Mouse (Mus musculus) embryonic facial prominence, embryonic 10.5 days (tissue): ENCODE results near the gene Vgll2. TPM values are rescaled to one million over a fixed set of nuclear protein-coding genes. Genes with fewer than 3 reads are reported as not detected.

Experiments used
- DNase-seq: peaks from one replicate; pipeline ENCODE4 v3.0.0-alpha.2; 2017; ENCODE audit warnings: low spot score
- H3K27ac ChIP-seq: fragments of 300-500 bp; sonication (generic); replicated peaks from 2 replicates; pipeline ENCODE4 v1.5.1; 2016; ENCODE audit warnings: mild to moderate bottlenecking
- H3K27me3 ChIP-seq: fragments of 300-500 bp; sonication (generic); replicated peaks from 2 replicates; pipeline ENCODE4 v1.6.1; 2016; ENCODE audit warnings: low read depth, mild to moderate bottlenecking; ENCODE audit not compliant: poor library complexity, severe bottlenecking
- H3K36me3 ChIP-seq: fragments of 300-500 bp; sonication (generic); replicated peaks from 2 replicates; pipeline ENCODE4 v1.6.1; 2016; ENCODE audit warnings: mild to moderate bottlenecking, moderate library complexity
- H3K4me1 ChIP-seq: fragments of 300-500 bp; sonication (generic); 2 replicates; pipeline ENCODE4 v1.6.1; 2016
- H3K4me3 ChIP-seq: fragments of 300-500 bp; sonication (generic); 2 replicates; pipeline ENCODE4 v1.5.1; 2016; ENCODE audit warnings: mild to moderate bottlenecking, moderate library complexity
- H3K9me3 ChIP-seq: fragments of 300-500 bp; sonication (generic); 2 replicates; pipeline ENCODE4 v1.6.1; 2016; ENCODE audit warnings: mild to moderate bottlenecking
- WGBS: fragments of 180-500 bp; shearing (Covaris S2); methylation state at CpG from one replicate; pipeline ENCODE4 v1.1.7; 2016; 5-methylcytosine and 5-hydroxymethylcytosine counted together
- microRNA-seq: library from miRNA; unstranded; fragments of <30 nt; microRNA quantifications from one replicate; pipeline ENCODE4, GENCODE M21; 2017
- polyA plus RNA-seq: library from polyadenylated mRNA; unstranded; fragments of >200 nt; fragmentation: Nextera tagmentation; extraction: Ambion mirVana; gene quantifications from 2 replicates; pipeline ENCODE4 v1.2.1, GENCODE M21; 2016

The Vgll2 gene
- polyA plus RNA-seq, 1 experiment from 2014 or later = 12.8 TPM

DNA sequence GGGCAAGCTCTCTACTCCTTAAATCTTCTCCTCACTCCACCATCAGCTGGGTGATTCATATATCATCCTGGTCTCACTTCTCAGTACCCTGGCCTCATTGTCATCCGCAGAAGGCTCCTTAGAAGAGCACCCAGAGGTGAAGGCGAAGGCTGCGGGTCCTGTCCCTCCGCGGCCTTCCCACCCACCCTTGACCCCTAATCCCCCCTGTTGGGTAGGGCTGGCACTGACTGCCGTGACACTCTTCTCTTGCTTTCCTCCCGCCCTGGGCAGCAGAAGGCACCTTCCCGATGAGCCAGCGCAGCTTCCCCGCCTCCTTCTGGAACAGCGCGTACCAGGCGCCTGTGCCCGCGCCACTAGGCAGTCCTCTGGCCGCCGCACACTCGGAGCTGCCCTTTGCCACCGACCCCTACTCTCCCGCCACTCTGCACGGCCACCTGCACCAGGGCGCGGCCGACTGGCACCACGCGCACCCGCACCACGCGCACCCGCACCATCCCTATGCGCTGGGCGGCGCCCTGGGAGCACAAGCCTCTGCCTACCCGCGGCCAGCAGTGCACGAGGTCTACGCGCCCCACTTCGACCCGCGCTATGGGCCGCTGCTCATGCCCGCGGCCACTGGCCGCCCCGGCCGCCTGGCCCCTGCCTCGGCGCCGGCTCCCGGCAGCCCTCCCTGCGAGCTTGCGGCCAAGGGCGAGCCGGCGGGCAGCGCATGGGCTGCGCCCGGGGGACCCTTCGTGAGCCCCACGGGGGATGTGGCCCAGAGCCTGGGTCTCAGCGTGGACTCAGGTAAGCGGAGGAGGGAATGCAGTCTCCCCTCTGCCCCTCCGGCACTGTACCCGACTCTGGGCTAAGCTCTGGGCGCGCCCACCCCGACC, 5.1 kb downstream of the Vgll2 start:
- peak overlapping the region; percentile 57 for H3K4me3 ChIP-seq
- WGBS = 1% methylated on average over 68 of the region's 68 CpGs
- H3K9me3 ChIP-seq = no peaks in the 10 kb centered on the region
- peaks cover 23% of the 10 kb centered on the region for H3K4me1 ChIP-seq
- peaks cover 100% of the 10 kb centered on the region for H3K27me3 ChIP-seq
- peak; percentile 61 for DNase-seq
- H3K36me3 ChIP-seq = no peaks in the 10 kb centered on the region
- peak overlapping the region; percentile 31; the same call in 1 of the 2 replicates for H3K27ac ChIP-seq

DNA sequence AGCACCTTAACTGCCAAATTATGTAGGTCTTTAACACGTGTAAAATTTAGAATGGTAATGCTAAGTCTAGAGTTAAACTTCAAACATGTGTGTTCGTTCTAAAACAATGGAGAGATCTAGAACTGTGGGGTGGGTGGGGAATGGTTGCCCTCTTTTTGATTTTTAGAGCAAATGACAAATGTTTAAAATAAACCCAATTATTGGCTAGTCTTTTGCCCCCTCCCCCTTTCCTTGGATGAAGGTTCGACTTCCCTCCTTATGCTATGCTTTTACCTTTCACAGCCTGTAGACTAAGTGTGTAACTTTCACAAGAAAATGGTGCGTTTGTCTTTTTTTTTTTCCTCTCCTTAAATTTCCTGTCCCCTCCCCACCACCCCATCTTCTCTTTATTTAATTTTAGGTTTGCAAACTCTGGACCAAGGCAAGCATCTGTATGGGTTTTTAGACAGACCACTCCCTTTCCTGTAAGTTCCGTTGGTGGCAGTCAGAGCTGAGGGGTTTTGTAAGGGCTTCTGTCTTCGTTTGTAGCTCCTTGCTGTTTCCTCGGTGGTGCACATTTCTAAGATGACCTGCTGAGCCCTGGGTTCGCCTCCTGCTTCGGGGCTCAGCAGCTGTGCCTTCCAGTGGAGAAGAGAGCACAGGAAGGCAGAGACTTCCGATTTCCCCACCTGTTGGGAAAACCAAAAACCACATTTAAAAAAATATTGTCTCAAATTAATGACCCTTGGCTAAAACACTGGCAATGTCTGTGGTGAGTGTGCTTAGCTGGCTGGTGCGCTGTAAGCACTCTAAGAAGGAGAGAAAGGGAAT, 6.5 kb downstream of the Vgll2 start:
- Histone ChIP-seq H3K36me3 (no peaks in the 10 kb centered on the region), H3K9me3 (no peaks in the 10 kb centered on the region), H3K27me3 (peaks cover 89% of the 10 kb centered on the region), H3K27ac (no peak overlapping the region), H3K4me3 (no peak overlapping the region), H3K4me1 (peaks cover 15% of the 10 kb centered on the region)
- DNase-seq = peak; percentile 11
- WGBS = 2% methylated on average over 11 of the region's 11 CpGs

DNA sequence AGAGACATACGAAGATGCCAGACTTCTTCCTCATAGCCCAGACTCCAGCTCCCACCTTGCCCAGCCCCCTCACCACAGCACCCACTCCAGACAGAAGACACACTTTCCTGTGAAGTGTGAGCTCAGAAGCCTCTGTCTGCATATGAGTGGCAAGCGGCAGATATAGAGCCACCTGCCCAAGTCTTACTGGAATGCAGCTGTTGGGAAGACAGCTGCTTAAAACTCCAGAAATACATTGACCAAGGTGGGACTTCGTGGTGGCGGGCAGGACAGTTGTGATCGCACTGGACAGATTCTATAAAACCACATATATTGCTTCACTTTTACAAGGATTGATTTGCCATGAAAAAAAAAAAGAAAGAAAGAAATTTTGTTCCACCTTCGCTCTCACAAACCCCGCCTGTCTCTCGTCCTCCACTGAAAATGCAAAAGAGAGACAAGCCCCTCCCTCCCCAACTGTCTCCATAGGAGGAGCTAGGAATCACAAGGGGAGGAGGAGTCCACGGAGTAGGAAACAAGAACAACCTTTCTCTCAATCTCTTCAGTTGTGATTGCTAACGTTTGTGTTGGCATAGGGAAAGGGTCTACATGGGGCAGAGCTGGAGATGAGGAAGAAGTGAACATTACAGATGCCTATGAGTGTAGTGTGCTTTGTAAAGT, 7.2 kb downstream of the Vgll2 start:
- H3K4me3 ChIP-seq = no peak overlapping the region
- peak; percentile 22 for DNase-seq

DNA sequence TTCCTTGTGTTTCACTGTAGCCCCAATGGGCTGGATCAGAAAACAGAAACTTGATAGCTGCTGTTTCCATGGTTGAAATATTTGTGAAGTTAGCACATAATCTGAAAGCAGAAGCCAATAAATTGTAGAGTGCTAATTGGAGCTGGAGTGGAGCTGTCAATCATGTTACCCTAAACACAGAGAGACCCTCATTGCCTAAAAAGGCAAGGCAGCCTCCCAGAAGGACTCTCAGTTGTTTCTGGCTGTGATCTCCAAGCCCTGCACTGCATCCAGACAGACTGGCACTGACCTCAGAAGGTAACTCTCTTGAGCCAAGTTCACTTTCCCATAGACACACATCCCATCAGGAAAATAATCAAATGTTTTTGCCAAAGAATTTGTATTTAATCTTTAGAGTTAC, 11.4 kb downstream of the Vgll2 start:
- H3K27ac ChIP-seq = no peak overlapping the region
- DNase-seq = no peak
- no peak overlapping the region for H3K4me3 ChIP-seq
- H3K9me3 ChIP-seq = no peaks in the 10 kb centered on the region
- H3K36me3 ChIP-seq = no peaks in the 10 kb centered on the region
- peaks cover 39% of the 10 kb centered on the region for H3K27me3 ChIP-seq
- peaks cover 4% of the 10 kb centered on the region; the same call in 1 of the 2 replicates for H3K4me1 ChIP-seq

More for the DNA sequence above, 7.2 kb downstream of the Vgll2 start:
- no peaks in the 10 kb centered on the region for H3K9me3 ChIP-seq
- H3K27me3 ChIP-seq = peaks cover 81% of the 10 kb centered on the region
- under 1% methylated on average over 10 of the region's 10 CpGs for WGBS
- H3K4me1 ChIP-seq = peaks cover 15% of the 10 kb centered on the region
- no peaks in the 10 kb centered on the region for H3K36me3 ChIP-seq
- H3K27ac ChIP-seq = no peak overlapping the region

DNA sequence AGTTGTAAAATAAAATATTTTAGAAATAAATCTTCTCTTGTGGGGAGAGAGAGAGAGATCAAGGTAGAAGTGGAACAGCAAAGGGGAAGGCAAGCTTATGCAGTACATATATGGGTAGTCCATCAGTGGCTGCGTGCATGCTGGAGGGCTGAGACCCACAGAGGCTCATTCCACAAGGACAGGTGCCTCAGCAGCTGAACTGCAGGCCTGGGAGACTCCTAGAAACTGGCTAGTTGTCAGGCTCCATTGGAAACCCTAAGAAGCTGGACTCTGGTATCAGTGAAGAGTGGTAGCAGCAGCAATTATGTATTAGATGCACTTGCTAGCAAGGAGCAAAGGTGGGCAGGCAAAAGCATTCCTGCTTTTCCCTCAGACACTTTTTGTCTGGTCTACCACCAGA, 17.1 kb downstream of the Vgll2 start:
- Histone ChIP-seq H3K27me3 (no peaks in the 10 kb centered on the region), H3K9me3 (no peaks in the 10 kb centered on the region), H3K27ac (no peak overlapping the region), H3K4me3 (no peak overlapping the region), H3K4me1 (no peaks in the 10 kb centered on the region), H3K36me3 (no peaks in the 10 kb centered on the region)
- WGBS = 86% methylated on average over 1 of the region's 1 CpGs
- no peak for DNase-seq

DNA sequence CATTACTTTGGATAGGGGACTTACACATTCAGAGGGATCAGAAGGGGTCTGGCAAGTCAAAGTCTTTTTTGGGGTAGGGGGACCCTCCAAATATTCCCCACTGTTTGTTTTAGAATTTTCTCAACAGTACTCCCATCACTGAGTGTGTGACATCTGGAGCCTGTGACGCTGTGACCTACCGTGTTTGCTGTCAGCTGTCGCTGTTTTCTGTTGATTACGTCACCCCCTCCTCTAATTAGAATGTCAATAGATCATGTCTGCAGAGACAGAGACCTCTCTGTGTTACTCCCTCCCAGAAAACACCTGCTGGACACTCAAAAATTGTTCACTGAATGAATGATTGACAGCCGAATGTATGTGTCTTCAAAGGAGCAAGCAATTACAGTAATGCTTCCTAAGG, 20.8 kb downstream of the Vgll2 start:
- Histone ChIP-seq H3K4me1 (no peaks in the 10 kb centered on the region), H3K27ac (no peak overlapping the region), H3K4me3 (no peak overlapping the region), H3K36me3 (no peaks in the 10 kb centered on the region), H3K9me3 (no peaks in the 10 kb centered on the region), H3K27me3 (no peaks in the 10 kb centered on the region)
- 77% methylated on average over 5 of the region's 5 CpGs for whole genome bisulfite sequencing
- no peak for DNase-seq

DNA sequence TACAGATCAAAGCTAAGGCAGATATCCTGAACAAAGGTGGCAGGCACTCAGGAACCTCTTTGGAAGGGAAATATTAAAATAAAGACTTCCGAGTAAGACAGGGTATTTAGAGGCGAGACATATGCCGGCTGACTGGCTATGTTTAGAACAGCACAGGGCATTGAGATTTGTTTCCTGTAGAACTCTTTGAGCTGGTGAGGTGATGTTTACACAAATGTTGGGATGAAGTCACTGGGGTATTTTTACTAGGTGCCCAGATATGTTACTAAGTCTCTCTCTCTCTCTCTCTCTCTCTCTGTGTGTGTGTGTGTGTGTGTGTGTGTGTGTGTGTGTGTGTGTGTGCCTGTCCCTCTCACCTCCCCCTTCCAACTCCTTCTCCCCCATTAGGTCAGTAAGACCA, 26.0 kb downstream of the Vgll2 start:
- Histone ChIP-seq H3K27me3 (no peaks in the 10 kb centered on the region), H3K27ac (no peak overlapping the region)

DNA sequence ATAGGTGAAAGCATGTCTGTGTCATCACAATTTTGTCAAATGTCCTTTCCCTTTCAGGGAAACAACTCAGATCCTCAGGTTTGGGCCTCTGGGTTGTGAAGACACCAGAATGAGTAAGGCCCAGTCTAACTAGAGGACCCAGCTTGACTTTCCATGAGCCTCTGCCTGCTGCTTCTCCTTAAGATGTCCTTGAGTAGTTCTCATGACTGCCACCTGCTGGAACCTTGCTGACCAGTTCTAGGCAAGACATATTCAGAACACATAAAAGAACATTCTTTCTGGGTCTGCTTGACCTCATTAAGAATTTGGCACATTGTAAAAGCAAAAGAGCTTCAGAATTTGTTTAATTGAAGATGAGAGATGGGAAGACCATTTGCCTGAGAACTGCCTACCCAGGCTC, 50.2 kb downstream of the Vgll2 start:
- no peaks in the 10 kb centered on the region for H3K27me3 ChIP-seq
- no peaks in the 10 kb centered on the region for H3K9me3 ChIP-seq
- H3K36me3 ChIP-seq = no peaks in the 10 kb centered on the region
- no peaks in the 10 kb centered on the region for H3K4me1 ChIP-seq
- DNase-seq = peak; percentile 39
- no peak overlapping the region for H3K27ac ChIP-seq
- H3K4me3 ChIP-seq = no peak overlapping the region

More for the DNA sequence above, 26.0 kb downstream of the Vgll2 start:
- no peaks in the 10 kb centered on the region for H3K4me1 ChIP-seq
- 80% methylated on average over 3 of the region's 3 CpGs for WGBS
- H3K4me3 ChIP-seq = no peak overlapping the region
- H3K36me3 ChIP-seq = no peaks in the 10 kb centered on the region
- no peak for DNase-seq
- no peaks in the 10 kb centered on the region for H3K9me3 ChIP-seq

Small RNAs within 50 kb of the gene (microRNA-seq; reads per million reads assigned to microRNA genes)
- gene Gm24084 = not detected

Other genes starting within 250 kb of the Vgll2 start
- gene Ros1, start 172.7 kb downstream of the Vgll2 start, polyA plus RNA-seq = not detected in 2 replicates
- 23.3 and 24.2 TPM in 2 replicates for gene Dcbld1, start 211.1 kb downstream of the Vgll2 start, polyA plus RNA-seq